Mouse (Mus musculus) cortical plate, adult 2 months (tissue): ENCODE data around the gene Tspyl3.

Experiments
- CTCF ChIP-seq: fragments of 200-500 bp; IDR thresholded peaks from 2 replicates; pipeline ENCODE4 v1.5.1; 2011; ENCODE audit warnings: mild to moderate bottlenecking, control low read depth, low read length; ENCODE audit not compliant: insufficient read depth; ENCODE audit errors: extremely low read depth
- POLR2A ChIP-seq: fragments of 200-500 bp; IDR thresholded peaks from 2 replicates; pipeline ENCODE4 v1.6.1; 2011; ENCODE audit warnings: mild to moderate bottlenecking, low read length, control low read depth; ENCODE audit not compliant: insufficient read depth; ENCODE audit errors: extremely low read depth

DNA sequence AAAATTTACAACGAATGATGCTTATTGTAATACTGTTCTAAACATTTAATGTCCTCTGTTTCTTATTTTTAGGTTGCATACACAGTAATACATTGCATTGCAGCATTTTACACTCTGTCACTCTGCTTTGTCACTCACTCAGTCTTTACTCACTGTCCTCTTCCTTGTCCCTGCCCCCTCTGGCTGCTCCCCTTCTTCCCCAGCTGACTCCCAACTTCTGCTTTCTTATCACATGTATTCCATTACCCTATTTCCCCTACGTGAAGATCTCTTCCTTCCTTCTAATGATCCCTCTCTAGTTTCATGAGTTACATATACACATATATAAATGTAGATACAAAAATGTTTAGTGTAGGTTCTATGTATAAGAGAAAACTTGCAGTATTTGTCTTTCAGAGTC, 26.1 kb downstream of the Tspyl3 start:
- TF ChIP-seq CTCF, result no peak
- TF ChIP-seq POLR2A, result no peak
